Comparison of ENCODE assay signal across 12 mouse cellular contexts in the genomic region with DNA sequence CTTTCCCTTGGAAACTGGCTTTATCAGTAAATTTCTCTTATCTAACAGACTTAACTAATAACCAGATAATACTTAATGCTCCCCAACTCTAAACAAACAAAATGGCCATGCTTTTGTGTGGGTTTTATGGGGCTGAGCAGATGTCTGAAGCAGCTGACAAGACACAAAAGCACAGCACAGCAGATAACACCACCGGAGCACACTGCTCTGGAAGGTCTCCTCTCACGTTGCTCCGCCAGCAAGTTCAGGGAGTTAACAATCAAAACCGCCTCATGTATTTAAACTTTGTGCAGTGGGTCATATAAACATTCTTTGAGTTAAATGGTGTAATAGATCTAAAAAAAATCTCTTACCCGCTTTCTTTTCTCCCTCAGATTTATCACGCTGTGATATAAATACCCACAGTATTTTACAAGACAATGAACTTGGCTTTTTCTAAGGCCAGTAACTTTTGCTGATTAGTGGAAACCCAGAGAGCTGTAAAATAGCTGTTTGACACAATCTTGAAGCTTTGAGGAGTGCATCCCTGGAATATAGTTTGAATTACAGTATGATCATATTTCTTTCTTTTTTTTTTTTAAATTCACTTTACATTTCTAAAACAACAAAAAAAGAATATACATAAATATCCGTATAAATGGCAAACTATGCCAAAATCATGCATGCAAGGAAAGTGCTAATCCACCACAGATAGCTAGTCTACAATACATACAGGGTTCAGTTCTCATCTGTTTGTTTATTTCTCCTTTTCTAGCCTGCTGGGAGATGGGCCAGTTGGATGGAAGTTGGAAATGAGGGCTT.
DNase-seq lines count a peak whose midpoint lies in the region; ATAC-seq and TF ChIP-seq lines count a peak whose summit lies in the region.
"Had no signal": no experiment of that assay in that cellular context is flagged by ENCODE, and none has a peak within 500 bp of the region (broad histone marks: within the 10 kb centered on the region; RNA-seq: fewer than 3 reads in every experiment).

No protein-coding gene starts in this region.

- ATAC-seq in lung, embryonic 14.5 days (ENCODE audit: insufficient read depth), result peak; percentile 94
- ATAC-seq in embryonic facial prominence, embryonic 15.5 days (ENCODE audit: insufficient number of reproducible peaks, low FRiP score, low TSS enrichment, low read depth), result 0 out of 2 replicates have a peak, but pooled peaks have one; percentile 47
- ATAC-seq: inflammation-experienced regulatory T-cells, adult 6 months had no signal

- H3K4me1 ChIP-seq in heart, embryonic 10.5 days, result peaks cover 17% of the 10 kb centered on the region
- H3K4me1 ChIP-seq in lung, embryonic 14.5 days (ENCODE audit: insufficient read depth), result 0 out of 2 replicates have a peak, but pooled peaks cover 10% of the 10 kb centered on the region
- peaks cover 6% of the 10 kb centered on the region; the same call in 1 of the 2 replicates for H3K4me1 ChIP-seq in embryonic facial prominence, embryonic 15.5 days
- H3K4me1 ChIP-seq: megakaryocyte, embryonic 14.5 days had no signal

- H3K9ac ChIP-seq in lung, embryonic 14.5 days, result no peak overlapping the region
- no peak overlapping the region for H3K9ac ChIP-seq in embryonic facial prominence, embryonic 15.5 days

- H3K4me2 ChIP-seq in lung, embryonic 14.5 days, result no peak overlapping the region
- H3K4me2 ChIP-seq in embryonic facial prominence, embryonic 15.5 days (replicated peaks), result no peak overlapping the region

- DNase-seq in heart, embryonic 10.5 days (ENCODE audit: low spot score), result no peak
- no peak for DNase-seq in heart, adult 11 months
- DNase-seq in lung, embryonic 14.5 days, result peak; percentile 82
- DNase-seq in lung, adult 18-20 months, result no peak
- DNase-seq in R1 (ENCODE audit: low read depth, low spot score), result peak; percentile 27
- DNase-seq in cerebellum, adult 11-12 months, result no peak
- no peak for DNase-seq in thymus, postnatal 25 days
- DNase-seq: adrenal gland, adult 8-10 months had no signal

- no peak overlapping the region for H3K4me3 ChIP-seq in heart, embryonic 10.5 days
- H3K4me3 ChIP-seq in lung, embryonic 14.5 days (ENCODE audit: low read depth, low read length), result no peak overlapping the region
- no peak overlapping the region for H3K4me3 ChIP-seq in embryonic facial prominence, embryonic 15.5 days (replicated peaks)
- H3K4me3 ChIP-seq: megakaryocyte, embryonic 14.5 days had no signal

- no peaks in the 10 kb centered on the region for H3K36me3 ChIP-seq in heart, embryonic 10.5 days
- H3K36me3 ChIP-seq in lung, embryonic 14.5 days (ENCODE audit: insufficient read depth), result no peaks in the 10 kb centered on the region
- no peaks in the 10 kb centered on the region for H3K36me3 ChIP-seq in embryonic facial prominence, embryonic 15.5 days

- WGBS in heart, embryonic 10.5 days, result 26% methylated on average over 7 of the region's 7 CpGs
- 15% methylated on average over 7 of the region's 7 CpGs for WGBS in lung, embryonic 14.5 days
- 50% methylated on average over 7 of the region's 7 CpGs for WGBS in embryonic facial prominence, embryonic 15.5 days

- peak overlapping the region; percentile 81; the same call in 1 of the 2 replicates for H3K27ac ChIP-seq in heart, embryonic 10.5 days
- H3K27ac ChIP-seq in lung, embryonic 14.5 days (ENCODE audit: low read depth), result peak overlapping the region; percentile 85
- peak overlapping the region; percentile 53; the same call in 1 of the 2 replicates for H3K27ac ChIP-seq in embryonic facial prominence, embryonic 15.5 days (replicated peaks)
- H3K27ac ChIP-seq: stomach, postnatal 0 days had no signal

- TF ChIP-seq CTCF in lung, embryonic 14.5 days (IDR thresholded peaks at IDR 0.05; ENCODE audit: low read depth), result no peak

- H3K9me3 ChIP-seq in heart, embryonic 10.5 days, result no peaks in the 10 kb centered on the region
- H3K9me3 ChIP-seq in lung, embryonic 14.5 days (ENCODE audit: low read depth, low read length), result no peaks in the 10 kb centered on the region
- H3K9me3 ChIP-seq in embryonic facial prominence, embryonic 15.5 days (replicated peaks), result no peaks in the 10 kb centered on the region

- no peaks in the 10 kb centered on the region for H3K27me3 ChIP-seq in heart, embryonic 10.5 days (ENCODE audit: insufficient read depth, poor library complexity, severe bottlenecking)
- H3K27me3 ChIP-seq in lung, embryonic 14.5 days (ENCODE audit: insufficient read depth, low read length), result no peaks in the 10 kb centered on the region
- no peaks in the 10 kb centered on the region for H3K27me3 ChIP-seq in embryonic facial prominence, embryonic 15.5 days
- H3K27me3 ChIP-seq: megakaryocyte, embryonic 14.5 days had no signal

Comparison
In these comparisons a context has a peak if more than half of its experiments do, and no peak if none do; other contexts are left out.
1. DNase-seq: peak in lung, embryonic 14.5 days (single experiment) and R1 (single experiment); none in heart, embryonic 10.5 days (single experiment), heart, adult 11 months (single experiment), lung, adult 18-20 months (0 of 2), cerebellum, adult 11-12 months (single experiment) and thymus, postnatal 25 days (single experiment).
2. Peak in every context shown above with its lines, with median percentiles within 50 percentile points of each other: H3K27ac ChIP-seq.